In genomic region chr10:83184480-83185069, GRCm38 (mm10) we compare ENCODE assay signal across 8 mouse cellular contexts.
A peak's percentile ranks its signal among the peaks of the same experiment; 100 is the strongest.
DNase-seq lines count a peak whose midpoint lies in the region; ATAC-seq and TF ChIP-seq lines count a peak whose summit lies in the region.

No protein-coding gene starts in this region.

- no peaks in the 10 kb centered on the region for H3K9me3 ChIP-seq in limb, embryonic 14.5 days (ENCODE audit: control insufficient read depth, low read length)
- H3K9me3 ChIP-seq in stomach, embryonic 15.5 days = no peaks in the 10 kb centered on the region

- no peaks in the 10 kb centered on the region for H3K36me3 ChIP-seq in limb, embryonic 14.5 days (ENCODE audit: control insufficient read depth, insufficient read depth, low read length)
- H3K36me3 ChIP-seq in stomach, embryonic 15.5 days = no peaks in the 10 kb centered on the region

- H3K4me3 ChIP-seq in limb, embryonic 14.5 days (replicated peaks; ENCODE audit: low read length) = no peak overlapping the region
- H3K4me3 ChIP-seq in stomach, embryonic 15.5 days (replicated peaks) = no peak overlapping the region

- ATAC-seq in hematopoietic stem cell, adult 5-6 weeks (replicated peaks in 1 of 2; ENCODE audit: insufficient read depth in 1 of 2, low FRiP score in 2 of 2, low TSS enrichment in 1 of 2, low read depth in 1 of 2, poor library complexity in 2 of 2, severe bottlenecking in 2 of 2) = peak; percentile 40 to 47
- ATAC-seq in limb, embryonic 14.5 days (ENCODE audit: low FRiP score, low read depth) = 0 out of 2 replicates have a peak, but pooled peaks have one; percentile 11
- no peak for ATAC-seq in stomach, embryonic 15.5 days (ENCODE audit: insufficient read depth, low FRiP score, low read depth)

- peaks cover 18% of the 10 kb centered on the region for H3K4me1 ChIP-seq in limb, embryonic 14.5 days (ENCODE audit: control insufficient read depth, insufficient read depth, low read length)
- H3K4me1 ChIP-seq in stomach, embryonic 15.5 days = peaks cover 19% of the 10 kb centered on the region

- WGBS in limb, embryonic 14.5 days = 47% methylated on average over 7 of the region's 7 CpGs
- WGBS in stomach, embryonic 15.5 days = 53% methylated on average over 7 of the region's 7 CpGs

- H3K4me2 ChIP-seq in limb, embryonic 14.5 days (replicated peaks; ENCODE audit: low read depth, low read length, severe bottlenecking) = no peak overlapping the region
- H3K4me2 ChIP-seq in stomach, embryonic 15.5 days = no peak overlapping the region

- H3K9ac ChIP-seq in limb, embryonic 14.5 days (ENCODE audit: low read depth, low read length, severe bottlenecking) = no peak overlapping the region
- no peak overlapping the region for H3K9ac ChIP-seq in stomach, embryonic 15.5 days

- H3K27ac ChIP-seq in limb, embryonic 14.5 days (replicated peaks; ENCODE audit: low read depth, low read length) = no peak overlapping the region
- 0 out of 2 replicates have a peak overlapping the region, but pooled peaks have one; percentile 31 for H3K27ac ChIP-seq in stomach, embryonic 15.5 days

- DNase-seq in gastrocnemius, postnatal 10 days = peak; percentile 25
- no peak for DNase-seq in gastrocnemius, adult 8-10 months (ENCODE audit: low spot score in 2 of 2)
- DNase-seq in thymus, postnatal 14 days = peak; percentile 12
- DNase-seq in thymus, postnatal 36 days = no peak
- peak; percentile 14 for DNase-seq in limb, embryonic 14.5 days (ENCODE audit: low spot score)
- no peak for DNase-seq in yolk sac, embryonic 10.5 days (ENCODE audit: low spot score)

- no peak for TF ChIP-seq POLR2A in limb, embryonic 14.5 days (IDR thresholded peaks at IDR 0.05; ENCODE audit: borderline replicate concordance, extremely low read depth, insufficient read depth, insufficient read length)

- no peaks in the 10 kb centered on the region for H3K27me3 ChIP-seq in limb, embryonic 14.5 days (ENCODE audit: control insufficient read depth, insufficient read depth, low read length)
- H3K27me3 ChIP-seq in stomach, embryonic 15.5 days (replicated peaks) = no peaks in the 10 kb centered on the region

Comparison
In these comparisons a context has a peak if more than half of its experiments do, and no peak if none do; other contexts are left out.
1. DNase-seq: peak in gastrocnemius, postnatal 10 days (single experiment), thymus, postnatal 14 days (single experiment) and limb, embryonic 14.5 days (single experiment); none in gastrocnemius, adult 8-10 months (0 of 2), thymus, postnatal 36 days (0 of 2) and yolk sac, embryonic 10.5 days (single experiment).